ENCODE assay signal across 8 mouse cellular contexts in genomic region chr6:35380721-35381466, GRCm38 (mm10). TPM values are rescaled to one million over a fixed set of nuclear protein-coding genes. Genes with fewer than 3 reads are reported as not detected.
A peak's percentile ranks its signal among the peaks of the same experiment; 100 is the strongest.
DNase-seq lines count a peak whose midpoint lies in the region; ATAC-seq lines count a peak whose summit lies in the region.

No protein-coding gene starts in this region.

- H3K9me3 ChIP-seq in liver, embryonic 13.5 days (replicated peaks): no peaks in the 10 kb centered on the region
- no peaks in the 10 kb centered on the region for H3K9me3 ChIP-seq in neural tube, embryonic 13.5 days

- no peak for ATAC-seq in liver, embryonic 13.5 days (ENCODE audit: low read depth)
- ATAC-seq in neural tube, embryonic 13.5 days (ENCODE audit: low read depth): peak; percentile 79

- peak; percentile 89 for DNase-seq in heart, adult 11 months
- no peak for DNase-seq in heart, postnatal 25 days (ENCODE audit: low spot score)
- DNase-seq in c-Kit-positive CD71-positive TER-119-positive erythroid progenitor cells, embryonic 14.5 days (ENCODE audit: low spot score): peak; percentile 52
- DNase-seq in forelimb bud, embryonic 11.5 days (ENCODE audit: low read depth, low spot score): peak; percentile 75
- DNase-seq in kidney, adult 11 months: peak; percentile 12
- DNase-seq in liver, embryonic 13.5 days: no peak
- no peak for DNase-seq in gastrocnemius, postnatal 25 days

- peak overlapping the region; percentile 39 for H3K4me3 ChIP-seq in liver, embryonic 13.5 days (replicated peaks)
- H3K4me3 ChIP-seq in neural tube, embryonic 13.5 days: peak overlapping the region; percentile 9; the same call in 1 of the 2 replicates

- H3K27me3 ChIP-seq in liver, embryonic 13.5 days: no peaks in the 10 kb centered on the region
- no peaks in the 10 kb centered on the region for H3K27me3 ChIP-seq in neural tube, embryonic 13.5 days

- 19% methylated on average over 11 of the region's 11 CpGs for WGBS in liver, embryonic 13.5 days (ENCODE audit: insufficient replicate concordance)
- 22% methylated on average over 11 of the region's 11 CpGs for WGBS in neural tube, embryonic 13.5 days

- H3K27ac ChIP-seq in liver, embryonic 13.5 days: no peak overlapping the region
- no peak overlapping the region for H3K27ac ChIP-seq in neural tube, embryonic 13.5 days (replicated peaks)

- intact Hi-C loops in heart, postnatal 25 days (cut with DNase I): loop anchor here (1.0 to 10.0 kb wide), 2 partner anchors 186 to 1664 kb away; no protein-coding TSS in a partner anchor

- peak overlapping the region; percentile 26; the same call in 1 of the 2 replicates for H3K9ac ChIP-seq in liver, embryonic 13.5 days
- 0 out of 2 replicates have a peak overlapping the region, but pooled peaks have one; percentile 27 for H3K9ac ChIP-seq in neural tube, embryonic 13.5 days

- peak overlapping the region; percentile 61 for H3K4me2 ChIP-seq in liver, embryonic 13.5 days
- H3K4me2 ChIP-seq in neural tube, embryonic 13.5 days: peak overlapping the region; percentile 40

- no peaks in the 10 kb centered on the region for H3K36me3 ChIP-seq in liver, embryonic 13.5 days
- no peaks in the 10 kb centered on the region for H3K36me3 ChIP-seq in neural tube, embryonic 13.5 days

- peaks cover 10% of the 10 kb centered on the region for H3K4me1 ChIP-seq in liver, embryonic 13.5 days (replicated peaks)
- 0 out of 2 replicates have a peak, but pooled peaks cover 10% of the 10 kb centered on the region for H3K4me1 ChIP-seq in neural tube, embryonic 13.5 days (replicated peaks)

RNA-seq across cellular contexts. Expression of gene Fam180a, which starts 55.0 kb away (rescaled TPM):
- total RNA-seq in heart, postnatal 25 days (2021): under 1 TPM; 0.78 to 0.81 TPM
- 0.12 and 0.17 TPM in 2 replicates for polyA plus RNA-seq in liver, embryonic 13.5 days (2015; fragmentation: Nextera tagmentation; extraction: Ambion mirVana)
- polyA plus RNA-seq in neural tube, embryonic 13.5 days (2015; fragmentation: Nextera tagmentation; extraction: Ambion mirVana): 0.39 and 0.73 TPM in 2 replicates
- total RNA-seq in gastrocnemius, postnatal 25 days (2021): under 1 TPM; 0.32 to 0.56 TPM

Comparison
In these comparisons a context has a peak if more than half of its experiments do, and no peak if none do; other contexts are left out.
1. DNase-seq: peak in heart, adult 11 months (single experiment), c-Kit-positive CD71-positive TER-119-positive erythroid progenitor cells, embryonic 14.5 days (single experiment), forelimb bud, embryonic 11.5 days (single experiment) and kidney, adult 11 months (single experiment); none in heart, postnatal 25 days (single experiment), liver, embryonic 13.5 days (single experiment) and gastrocnemius, postnatal 25 days (single experiment).